Mouse (Mus musculus): ENCODE measurements around the gene Spopl. TPM values are rescaled to one million over a fixed set of nuclear protein-coding genes. Genes with fewer than 3 reads are reported as not detected.
A peak's percentile ranks its signal among the peaks of the same experiment; 100 is the strongest.
"Not testable (repeated sequence)": the region's sequence is repeated elsewhere in the genome, so short reads cannot be mapped to it uniquely, and the experiment has no call there.

Spopl gene
- total RNA-seq (2021): 10 to 100 TPM; 14.0 to 14.4 TPM
- long read RNA-seq, experiment 1, full-length matches to known transcripts: 3 of 7 reads
- long read RNA-seq, experiment 1, partial matches to known transcripts: 1 of 7 reads
- long read RNA-seq, experiment 1, other reads (novel, unspliced or antisense): 3 of 7 reads
- long read RNA-seq, experiment 2, full-length matches to known transcripts: 7 of 9 reads
- long read RNA-seq, experiment 2, partial matches to known transcripts: 0 of 9 reads
- long read RNA-seq, experiment 2, other reads (novel, unspliced or antisense): 2 of 9 reads

DNA sequence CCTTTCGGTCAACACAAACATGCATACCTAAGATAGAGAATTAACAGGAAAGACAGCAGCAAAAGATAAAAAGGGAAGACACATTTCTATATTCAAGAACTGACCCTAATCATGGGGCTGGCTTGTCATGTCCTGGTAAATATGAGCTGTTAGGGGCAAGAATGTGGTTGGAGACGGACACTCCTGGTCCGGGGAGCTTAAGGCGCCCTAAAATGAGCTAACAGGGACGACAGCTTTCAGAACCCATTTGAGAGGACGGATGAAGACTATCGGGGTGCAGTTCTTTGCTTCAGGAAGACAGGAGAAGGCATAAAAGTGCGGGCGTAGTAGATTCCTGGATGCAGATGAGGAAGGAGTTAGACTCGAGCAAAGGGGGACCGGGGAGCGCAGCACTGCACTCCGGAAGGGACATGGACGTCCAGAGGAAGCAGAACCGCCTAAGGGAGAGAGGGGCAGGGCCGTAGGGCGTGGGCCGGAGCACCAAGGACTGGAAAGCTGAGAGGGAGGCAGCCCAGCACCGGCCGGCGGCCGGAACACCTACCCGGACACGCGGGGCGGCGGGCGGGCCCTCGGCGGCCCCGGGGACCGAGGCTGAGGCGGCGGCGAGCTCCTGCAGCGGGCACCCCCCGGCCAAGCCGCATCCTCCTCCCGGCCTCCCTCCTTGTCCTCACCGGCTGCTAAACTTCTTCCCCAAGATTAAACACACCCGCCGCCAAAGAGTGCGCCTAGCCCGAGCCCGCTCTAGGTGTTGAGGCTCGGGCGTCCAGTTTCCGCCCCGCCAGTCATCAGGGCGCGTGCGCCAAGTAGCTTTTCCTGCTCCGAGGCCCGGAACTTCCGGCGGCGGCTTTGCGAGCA lies at the start of gene Spopl:
Gene Spopl, minus strand, starts transcription at position 805 of the 855 bp plus-strand sequence.
- DNase-seq: peak; percentile 71

GRCm38 (mm10) chr2:23620128-23620527 lies 48.2 kb upstream of the Spopl start:
- no peak for DNase-seq

DNA sequence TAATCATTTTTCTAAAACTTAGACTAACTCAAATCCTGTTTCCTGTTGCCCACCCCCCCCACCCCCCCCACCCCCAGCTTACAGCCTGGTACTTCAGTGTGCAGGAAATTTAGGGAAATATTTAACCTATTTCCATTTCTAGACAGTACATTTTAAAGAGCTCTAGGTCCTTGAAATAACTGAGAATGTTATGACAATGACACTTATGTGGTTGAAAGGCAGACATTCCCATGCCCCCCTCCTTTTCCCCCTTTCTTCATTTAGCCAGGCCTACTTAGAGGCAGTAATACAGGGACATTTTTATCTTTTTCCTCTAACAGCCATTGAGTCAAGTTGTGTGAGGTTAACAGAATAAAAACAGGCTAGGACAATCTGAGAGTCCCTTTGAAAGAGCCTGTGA lies 46.1 kb upstream of the Spopl start:
- no peak for DNase-seq

GRCm38 (mm10) chr2:23605391-23605790 lies 33.5 kb upstream of the Spopl start:
- DNase-seq: no peak

- DNase-seq: no peak
Measured at GRCm38 (mm10) chr2:23588769-23589168, 16.9 kb upstream of the Spopl start.

DNA sequence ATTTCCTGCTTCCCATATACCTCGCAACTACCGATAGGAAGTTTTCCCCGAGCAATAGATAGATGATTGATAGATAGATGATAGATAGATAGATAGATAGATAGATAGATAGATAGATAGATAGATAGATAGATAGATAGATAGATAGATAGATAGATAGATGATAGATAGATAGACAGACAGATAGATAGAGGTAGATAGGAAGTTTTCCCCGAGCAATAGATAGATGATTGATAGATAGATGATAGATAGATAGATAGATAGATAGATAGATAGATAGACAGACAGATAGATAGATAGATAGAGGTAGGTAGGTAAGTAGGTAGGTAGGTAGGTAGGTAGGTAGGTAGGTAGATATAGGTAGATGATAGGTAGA lies 239 bp upstream of the Spopl start:
- not testable (repeated sequence) for DNase-seq

- DNase-seq: no peak
Measured at GRCm38 (mm10) chr2:23570563-23570962, 1.3 kb downstream of the Spopl start.

DNA sequence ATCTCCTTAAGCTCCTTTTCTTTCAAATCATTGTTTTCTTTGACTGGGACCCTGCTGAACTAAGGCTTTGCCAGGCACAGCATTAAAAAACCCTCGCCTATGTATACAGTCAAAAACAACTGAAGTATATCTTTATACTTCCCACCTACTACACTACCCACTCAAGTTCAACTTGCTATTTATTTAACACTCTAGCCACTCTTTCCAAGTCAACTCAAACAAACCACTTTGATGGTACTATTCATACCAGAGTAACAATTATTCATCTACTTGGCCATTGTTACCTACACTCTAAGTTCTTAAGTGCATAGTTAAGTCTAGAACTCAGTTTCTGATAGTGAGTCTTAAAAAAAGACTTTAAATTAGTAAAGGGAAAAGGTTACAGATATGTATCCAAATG lies 3.1 kb downstream of the Spopl start:
- DNase-seq: no peak

DNA sequence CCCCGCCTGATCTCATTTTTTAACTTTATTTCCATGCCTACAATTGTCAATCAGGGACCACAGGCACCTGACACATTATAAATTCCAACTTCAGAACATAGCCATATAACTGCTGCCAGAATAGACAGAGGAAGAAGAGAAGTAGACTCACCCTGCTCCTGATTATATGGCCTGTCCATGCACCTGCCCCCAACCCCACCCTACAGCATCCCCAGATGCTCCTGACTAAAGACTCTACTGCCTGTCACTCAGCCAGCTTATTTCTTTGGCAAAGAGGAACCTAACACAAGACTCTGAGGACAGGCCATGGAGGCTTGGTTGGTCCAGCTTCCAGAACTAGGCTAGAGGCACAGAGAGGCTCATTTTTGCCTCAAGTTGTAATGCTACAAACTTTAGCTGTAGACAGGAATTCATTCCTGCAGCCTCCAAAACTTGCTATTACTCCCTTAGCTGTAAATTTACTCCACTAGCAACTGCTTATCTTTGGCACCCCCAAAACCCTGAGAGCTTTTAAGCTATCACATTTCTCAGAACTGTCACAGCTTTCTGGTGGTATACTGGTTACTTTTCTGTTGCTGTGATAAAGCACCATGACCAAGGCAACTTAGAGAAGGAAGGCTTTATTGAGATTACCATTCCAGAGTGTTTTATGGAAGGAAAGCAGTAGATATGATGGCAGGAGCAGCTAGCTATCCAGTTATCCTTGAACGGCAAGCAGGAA lies 6.7 kb downstream of the Spopl start:
- DNase-seq: no peak

DNA sequence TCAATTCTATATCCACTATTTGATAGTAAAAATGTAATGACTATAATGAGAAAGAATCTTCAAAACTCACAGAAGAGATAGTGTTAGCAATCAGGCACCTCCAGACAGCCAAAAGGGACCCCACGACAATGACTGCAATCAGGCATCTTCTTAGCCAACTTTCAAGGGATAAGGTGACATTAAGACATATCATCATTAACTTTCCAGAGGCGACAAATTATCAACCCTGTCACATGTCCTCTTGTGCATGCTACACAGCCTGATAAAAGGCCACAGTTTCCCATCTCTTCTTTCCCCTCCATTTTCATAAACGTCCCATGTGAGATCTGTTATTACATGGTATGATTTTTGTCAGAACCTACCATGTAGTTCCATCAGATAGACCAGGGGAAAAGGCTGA lies 9.0 kb downstream of the Spopl start:
- no peak for DNase-seq

GRCm38 (mm10) chr2:23559186-23559585 lies 12.7 kb downstream of the Spopl start:
- DNase-seq: no peak

- DNase-seq: no peak
Measured at GRCm38 (mm10) chr2:23551235-23551634, 20.7 kb downstream of the Spopl start.

GRCm38 (mm10) chr2:23547220-23547619 lies 24.7 kb downstream of the Spopl start:
- DNase-seq: no peak

DNA sequence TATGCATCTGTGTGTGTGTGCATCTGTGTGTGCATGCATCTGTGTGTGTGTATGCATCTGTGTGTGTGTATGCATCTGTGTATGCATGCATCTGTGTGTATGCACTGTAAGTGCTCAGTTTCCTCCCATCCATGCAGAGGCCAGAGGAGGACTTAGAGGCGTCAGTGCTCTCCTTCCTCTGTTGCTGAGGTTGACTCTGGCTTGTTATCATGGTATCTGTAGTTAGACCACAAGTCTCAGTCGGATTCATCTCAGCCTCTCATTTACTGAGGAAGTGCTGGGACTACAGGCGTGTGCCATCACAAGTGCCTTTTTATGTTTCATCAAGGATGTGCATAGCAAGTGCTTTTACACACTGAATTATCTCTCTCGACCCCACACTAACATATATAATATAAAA lies 31.9 kb downstream of the Spopl start:
- DNase-seq: no peak

DNA sequence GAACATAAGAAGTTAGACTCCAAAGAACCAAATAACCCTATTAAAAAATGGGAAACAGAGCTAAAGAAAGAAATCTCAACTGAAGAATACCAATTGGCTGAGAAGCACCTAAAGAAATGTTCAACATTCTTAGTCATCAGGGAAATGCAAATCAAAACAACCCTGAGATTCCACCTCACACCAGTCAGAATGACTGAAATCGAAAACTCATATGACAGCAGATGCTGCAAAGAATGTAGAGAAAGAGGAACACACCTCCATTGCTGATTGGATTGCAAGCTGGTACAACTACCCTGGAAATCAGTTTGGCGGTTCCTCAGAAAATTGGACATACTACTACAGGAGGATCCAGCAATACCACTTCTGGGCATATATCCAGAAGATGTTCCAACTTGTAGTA lies 44.2 kb downstream of the Spopl start:
- DNase-seq: not testable (repeated sequence)

DNA sequence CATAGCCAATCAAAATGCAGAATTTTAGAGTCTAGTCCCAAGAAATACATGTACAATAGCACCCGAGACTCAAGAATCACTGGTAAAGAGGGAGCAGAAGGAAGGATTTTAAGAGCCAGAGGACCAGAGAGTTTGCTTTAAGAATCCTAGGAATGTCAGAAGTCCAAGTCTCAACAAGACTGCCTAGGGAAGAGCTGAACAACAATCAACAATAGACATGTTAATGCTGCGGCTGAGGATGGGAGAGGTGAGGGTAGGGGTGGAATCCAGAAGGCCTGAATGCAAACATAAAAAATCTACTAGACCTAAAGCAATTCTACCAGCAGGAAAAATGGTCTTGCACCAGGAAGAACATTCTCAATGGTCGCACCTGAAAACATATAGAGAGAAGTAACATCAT lies 66.8 kb downstream of the Spopl start:
- no peak for DNase-seq

DNA sequence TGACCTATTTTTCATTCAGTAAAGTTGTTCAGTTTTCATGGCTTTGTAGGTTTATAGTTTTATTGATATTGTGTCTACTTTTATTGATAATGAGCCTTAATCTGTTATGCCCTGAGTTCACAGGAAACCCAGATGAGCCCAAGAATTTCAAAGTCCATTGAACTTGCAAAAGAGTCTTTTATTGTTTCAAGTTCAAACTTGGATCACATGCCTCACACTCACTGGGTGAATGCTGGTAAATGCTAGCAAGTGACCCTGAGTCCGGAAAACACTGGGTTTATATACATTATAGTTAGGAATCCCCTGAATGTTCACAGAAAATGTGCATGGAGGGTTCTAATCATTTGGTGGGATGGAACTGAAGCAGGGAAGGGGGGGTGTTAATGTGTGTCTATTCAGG lies 90.2 kb downstream of the Spopl start:
- no peak for DNase-seq

DNA sequence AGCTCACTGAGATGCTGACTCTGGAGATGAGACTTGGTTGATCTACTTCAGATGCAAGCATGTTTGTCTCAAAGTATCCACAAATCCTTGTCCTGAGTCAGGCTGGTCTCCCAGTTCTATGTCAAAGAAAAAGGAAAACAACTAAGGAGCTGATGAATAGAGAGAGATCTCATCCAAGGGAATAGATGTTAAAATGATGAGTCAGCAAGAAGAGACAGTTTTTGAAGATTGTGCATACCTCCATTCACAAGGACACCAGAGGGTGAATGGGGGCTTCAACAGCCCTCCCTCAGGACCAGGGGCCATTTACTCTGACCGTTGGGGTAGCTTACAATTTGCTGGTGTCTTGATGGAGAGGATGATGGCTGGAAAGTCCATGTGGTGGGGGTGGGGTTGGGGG lies 104.4 kb downstream of the Spopl start:
- DNase-seq: no peak

DNA sequence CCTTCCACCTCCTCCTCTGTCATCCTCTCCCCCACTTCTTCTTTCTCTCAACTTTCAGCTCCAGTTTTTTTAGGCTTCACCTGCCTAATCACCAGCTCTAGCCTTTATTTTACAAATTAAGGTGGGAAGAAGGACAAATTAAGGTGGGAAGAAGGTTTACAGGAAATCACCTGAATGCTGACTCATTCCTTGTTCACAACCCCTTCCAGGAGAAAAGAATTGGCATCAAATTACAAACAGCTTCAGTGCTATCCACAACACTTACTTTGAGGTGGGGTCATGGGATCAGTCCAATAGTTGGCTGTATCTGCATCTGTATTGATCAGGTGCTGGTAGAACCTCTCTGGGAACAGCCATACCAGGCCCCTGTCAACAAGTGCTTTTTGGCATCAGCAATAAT lies 114.5 kb downstream of the Spopl start:
- no peak for DNase-seq
